Mouse (Mus musculus) megakaryocyte progenitor cell, adult 5-6 weeks (primary cell): ENCODE measurements around the gene Lce1a2. TPM values are rescaled to one million over a fixed set of nuclear protein-coding genes. Genes with fewer than 3 reads are reported as not detected.

Source experiments
- ATAC-seq: replicated peaks from 2 replicates; pipeline ENCODE4 v1.8.0; 2016; ENCODE audit warnings: mild to moderate bottlenecking, moderate TSS enrichment, inconsistent platforms; ENCODE audit not compliant: poor library complexity
- total RNA-seq, 2 experiments: library from RNA; stranded (forward) in 1 of 2; stranded (reverse) in 1 of 2; fragments of 157-497, 149-512 nt in 1 of 2; fragments of 200-1000 nt in 1 of 2; gene quantifications; 2 replicates each; pipeline versions ENCODE4 v1.2.3 to v1.2.4; 2015 to 2017

Gene Lce1a2
- total RNA-seq (2015) = not detected in 2 replicates
- not detected in 2 replicates for total RNA-seq (2017)

GRCm38 (mm10) chr3:92670215-92670614 lies at the start of gene Lce1a2:
Gene Lce1a2 (minus strand): TSS chr3:92670315.
- no peak for ATAC-seq

- ATAC-seq = no peak
These were observed 45.0 kb upstream of the Lce1a2 start for GRCm38 (mm10) chr3:92715122-92715521.

- ATAC-seq = no peak
These were observed 38.9 kb upstream of the Lce1a2 start, which contains the start of gene Lce1e for GRCm38 (mm10) chr3:92708974-92709373. Gene Lce1e (minus strand): TSS chr3:92709074.

- no peak for ATAC-seq
These were observed 24.5 kb upstream of the Lce1a2 start for GRCm38 (mm10) chr3:92694613-92695012.

- ATAC-seq = no peak
These were observed 21.6 kb upstream of the Lce1a2 start for GRCm38 (mm10) chr3:92691688-92692087.

GRCm38 (mm10) chr3:92689154-92689553 lies 19.0 kb upstream of the Lce1a2 start:
- peak; percentile 69 for ATAC-seq

GRCm38 (mm10) chr3:92687110-92687509 lies 17.0 kb upstream of the Lce1a2 start, which contains the start of gene Lce1d:
Gene Lce1d (minus strand): TSS chr3:92687210.
- no peak for ATAC-seq

GRCm38 (mm10) chr3:92678947-92679346 lies 8.8 kb upstream of the Lce1a2 start, which contains the start of gene Lce1c:
Gene Lce1c (plus strand): TSS chr3:92679247.
- no peak for ATAC-seq

- ATAC-seq = no peak
These were observed 13.3 kb downstream of the Lce1a2 start, which contains the start of gene Lce1b for GRCm38 (mm10) chr3:92656826-92657225. Gene Lce1b (minus strand): TSS chr3:92656926.

- ATAC-seq = no peak
These were observed 21.9 kb downstream of the Lce1a2 start, which contains the start of gene Lce1a1 for GRCm38 (mm10) chr3:92648207-92648606. Gene Lce1a1 (minus strand): TSS chr3:92648307.

- ATAC-seq = no peak
These were observed 30.3 kb downstream of the Lce1a2 start for GRCm38 (mm10) chr3:92639854-92640253.

GRCm38 (mm10) chr3:92638653-92638991 lies 31.5 kb downstream of the Lce1a2 start:
- no peak for ATAC-seq

GRCm38 (mm10) chr3:92637745-92638652 lies 32.1 kb downstream of the Lce1a2 start:
- ATAC-seq = no peak

- no peak for ATAC-seq
These were observed 48.6 kb downstream of the Lce1a2 start, which contains the start of gene Lce6a for GRCm38 (mm10) chr3:92621560-92621959. Gene Lce6a (minus strand): TSS chr3:92621660.

Other genes starting within 250 kb of the Lce1a2 start
- gene Gm9774, start 240.9 kb downstream of the Lce1a2 start, total RNA-seq (2015) = 9.5 and 12.2 TPM in 2 replicates
- gene Gm9774, start 240.9 kb downstream of the Lce1a2 start, total RNA-seq (2017) = 1.7 and 1.9 TPM in 2 replicates
- not detected in 2 replicates for gene Sprr2k, start 237.7 kb downstream of the Lce1a2 start, total RNA-seq (2015)
- gene Sprr2k, start 237.7 kb downstream of the Lce1a2 start, total RNA-seq (2017) = not detected in 2 replicates
- not detected in 2 replicates for gene Sprr1b, start 231.5 kb downstream of the Lce1a2 start, total RNA-seq (2015)
- not detected in 2 replicates for gene Sprr1b, start 231.5 kb downstream of the Lce1a2 start, total RNA-seq (2017)
- not detected in 2 replicates for gene Sprr3, start 211.6 kb downstream of the Lce1a2 start, total RNA-seq (2015)
- gene Sprr3, start 211.6 kb downstream of the Lce1a2 start, total RNA-seq (2017) = not detected in 2 replicates
- not detected in 2 replicates for gene Sprr1a, start 184.4 kb downstream of the Lce1a2 start, total RNA-seq (2015)
- gene Sprr1a, start 184.4 kb downstream of the Lce1a2 start, total RNA-seq (2017) = not detected in 2 replicates
- gene Sprr4, start 169.8 kb downstream of the Lce1a2 start, total RNA-seq (2015) = not detected in 2 replicates
- gene Sprr4, start 169.8 kb downstream of the Lce1a2 start, total RNA-seq (2017) = not detected in 2 replicates
- gene 2310046K23Rik, start 135.8 kb downstream of the Lce1a2 start, total RNA-seq (2015) = not detected in 2 replicates
- gene 2310046K23Rik, start 135.8 kb downstream of the Lce1a2 start, total RNA-seq (2017) = not detected in 2 replicates
- 0.22 TPM in 1 of 2 replicates, not detected in the other for gene Ivl, start 96.6 kb downstream of the Lce1a2 start, total RNA-seq (2015)
- gene Ivl, start 96.6 kb downstream of the Lce1a2 start, total RNA-seq (2017) = 0.27 TPM in 1 of 2 replicates, not detected in the other
- gene Smcp, start 81.3 kb downstream of the Lce1a2 start, total RNA-seq (2015) = not detected in 2 replicates
- gene Smcp, start 81.3 kb downstream of the Lce1a2 start, total RNA-seq (2017) = not detected in 2 replicates
- gene 2210017I01Rik, start 62.8 kb downstream of the Lce1a2 start, total RNA-seq (2015) = not detected in 2 replicates
- gene 2210017I01Rik, start 62.8 kb downstream of the Lce1a2 start, total RNA-seq (2017) = not detected in 2 replicates
- not detected in 2 replicates for gene Lce6a, start 48.7 kb downstream of the Lce1a2 start, total RNA-seq (2015)
- not detected in 2 replicates for gene Lce6a, start 48.7 kb downstream of the Lce1a2 start, total RNA-seq (2017)
- gene Lce1a1, start 22.0 kb downstream of the Lce1a2 start, total RNA-seq (2015) = not detected in 2 replicates
- not detected in 2 replicates for gene Lce1a1, start 22.0 kb downstream of the Lce1a2 start, total RNA-seq (2017)
- gene Lce1b, start 13.4 kb downstream of the Lce1a2 start, total RNA-seq (2015) = not detected in 2 replicates
- gene Lce1b, start 13.4 kb downstream of the Lce1a2 start, total RNA-seq (2017) = not detected in 2 replicates
- gene Lce1c, start 8.9 kb upstream of the Lce1a2 start, total RNA-seq (2015) = not detected in 2 replicates
- not detected in 2 replicates for gene Lce1c, start 8.9 kb upstream of the Lce1a2 start, total RNA-seq (2017)
- gene Lce1d, start 16.9 kb upstream of the Lce1a2 start, total RNA-seq (2015) = not detected in 2 replicates
- not detected in 2 replicates for gene Lce1d, start 16.9 kb upstream of the Lce1a2 start, total RNA-seq (2017)
- not detected in 2 replicates for gene Lce1e, start 38.8 kb upstream of the Lce1a2 start, total RNA-seq (2015)
- gene Lce1e, start 38.8 kb upstream of the Lce1a2 start, total RNA-seq (2017) = not detected in 2 replicates
- gene Lce1f, start 50.0 kb upstream of the Lce1a2 start, total RNA-seq (2015) = not detected in 2 replicates
- gene Lce1f, start 50.0 kb upstream of the Lce1a2 start, total RNA-seq (2017) = not detected in 2 replicates
- gene Gm38119, start 68.8 kb upstream of the Lce1a2 start, total RNA-seq (2015) = not detected in 2 replicates
- not detected in 2 replicates for gene Gm38119, start 68.8 kb upstream of the Lce1a2 start, total RNA-seq (2017)
- gene Lce1g, start 82.0 kb upstream of the Lce1a2 start, total RNA-seq (2015) = not detected in 2 replicates
- not detected in 2 replicates for gene Lce1g, start 82.0 kb upstream of the Lce1a2 start, total RNA-seq (2017)
- gene Lce1h, start 94.8 kb upstream of the Lce1a2 start, total RNA-seq (2015) = not detected in 2 replicates
- not detected in 2 replicates for gene Lce1h, start 94.8 kb upstream of the Lce1a2 start, total RNA-seq (2017)
- gene Lce1i, start 108.6 kb upstream of the Lce1a2 start, total RNA-seq (2015) = not detected in 2 replicates
- gene Lce1i, start 108.6 kb upstream of the Lce1a2 start, total RNA-seq (2017) = not detected in 2 replicates
- not detected in 2 replicates for gene Lce1j, start 120.2 kb upstream of the Lce1a2 start, total RNA-seq (2015)
- not detected in 2 replicates for gene Lce1j, start 120.2 kb upstream of the Lce1a2 start, total RNA-seq (2017)
- gene Lce1k, start 137.6 kb upstream of the Lce1a2 start, total RNA-seq (2015) = not detected in 2 replicates
- not detected in 2 replicates for gene Lce1k, start 137.6 kb upstream of the Lce1a2 start, total RNA-seq (2017)
- not detected in 2 replicates for gene Kprp, start 156.9 kb upstream of the Lce1a2 start, total RNA-seq (2015)
- gene Kprp, start 156.9 kb upstream of the Lce1a2 start, total RNA-seq (2017) = not detected in 2 replicates
- not detected in 2 replicates for gene Lce1l, start 181.0 kb upstream of the Lce1a2 start, total RNA-seq (2015)
- not detected in 2 replicates for gene Lce1l, start 181.0 kb upstream of the Lce1a2 start, total RNA-seq (2017)
- not detected in 2 replicates for gene 2310050C09Rik, start 199.9 kb upstream of the Lce1a2 start, total RNA-seq (2015)
- not detected in 2 replicates for gene 2310050C09Rik, start 199.9 kb upstream of the Lce1a2 start, total RNA-seq (2017)